Mouse (Mus musculus): ENCODE data around the gene Apol8.

- TF ChIP-seq CTCF (IDR thresholded peaks at IDR 0.05; ENCODE audit: extremely low read depth, insufficient read depth, insufficient read length, insufficient replicate concordance) (no peak), POLR2A (IDR thresholded peaks at IDR 0.05; ENCODE audit: low read depth, low read length) (no peak)
Measured at GRCm38 (mm10) chr15:77802992-77803391, 46.2 kb upstream of the Apol8 start.
